Mouse (Mus musculus): ENCODE measurements at regions not wholly inside any gene's neighbourhood (a gene's known extent, or its start where the extent isn't known, plus 50 kb on each side); places are given as distances from the start of the nearest gene placed in this dataset.

DNA sequence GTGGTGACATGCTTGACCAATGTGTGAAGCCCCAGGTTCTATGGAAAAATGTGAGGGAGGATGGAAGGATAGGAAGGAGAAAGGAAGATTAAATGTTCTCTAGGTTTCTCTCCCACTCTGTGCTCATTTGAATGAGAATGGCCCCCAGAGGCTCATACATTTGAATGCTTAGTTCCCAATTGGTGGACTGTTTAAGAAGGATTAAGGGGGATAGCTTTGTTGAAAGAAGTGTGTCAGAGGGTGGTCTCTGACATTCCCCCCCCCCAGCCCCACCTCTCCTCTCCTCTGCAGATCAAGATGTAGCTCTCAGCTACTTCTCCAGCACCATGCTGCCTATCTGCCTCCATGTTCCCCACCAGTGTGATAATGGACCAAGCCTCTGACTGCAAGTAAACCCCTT is 467.7 kb upstream of the Castor2 start:
- ATAC-seq = no peak
- ChIA-PET CTCF (no interaction called here), POLR2A (no interaction called here)
- in situ Hi-C loops (cut with MboI; ENCODE audit: low pct_unique_long_range_greater_than_20kb) = no loop called here
- DNase-seq (ENCODE audit: low read depth, low spot score) = no peak
- no peak for TF ChIP-seq CTCF (IDR thresholded peaks at IDR 0.05)
- H3K27me3 ChIP-seq = no peaks in the 10 kb centered on the region

DNA sequence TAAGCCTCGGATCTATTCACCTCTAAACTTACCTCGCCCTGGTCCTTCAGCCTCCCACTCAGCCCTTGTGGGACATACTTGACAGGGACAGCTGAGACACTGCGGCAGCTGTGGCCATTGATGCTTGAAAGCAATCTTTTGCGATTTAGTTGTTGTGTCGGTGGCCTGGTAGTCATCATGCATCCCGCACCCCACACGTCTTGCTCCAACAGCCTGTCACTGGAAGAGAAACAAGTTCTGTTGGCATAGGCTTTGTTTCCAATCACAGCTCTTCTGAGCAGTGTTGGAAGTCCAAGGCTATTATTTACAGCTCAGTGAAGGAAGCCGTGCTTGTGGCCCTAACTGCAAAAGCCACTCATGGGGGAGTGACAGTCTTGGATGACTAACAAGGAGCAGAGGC is 480.2 kb upstream of the Castor2 start:
- ChIA-PET POLR2A (no interaction called here), CTCF (no interaction called here)
- in situ Hi-C loops (cut with MboI; ENCODE audit: low pct_unique_long_range_greater_than_20kb) = no loop called here
- H3K27me3 ChIP-seq = no peaks in the 10 kb centered on the region
- DNase-seq (ENCODE audit: low read depth, low spot score) (no peak), ATAC-seq (no peak)
- TF ChIP-seq CTCF (IDR thresholded peaks at IDR 0.05) = no peak

DNA sequence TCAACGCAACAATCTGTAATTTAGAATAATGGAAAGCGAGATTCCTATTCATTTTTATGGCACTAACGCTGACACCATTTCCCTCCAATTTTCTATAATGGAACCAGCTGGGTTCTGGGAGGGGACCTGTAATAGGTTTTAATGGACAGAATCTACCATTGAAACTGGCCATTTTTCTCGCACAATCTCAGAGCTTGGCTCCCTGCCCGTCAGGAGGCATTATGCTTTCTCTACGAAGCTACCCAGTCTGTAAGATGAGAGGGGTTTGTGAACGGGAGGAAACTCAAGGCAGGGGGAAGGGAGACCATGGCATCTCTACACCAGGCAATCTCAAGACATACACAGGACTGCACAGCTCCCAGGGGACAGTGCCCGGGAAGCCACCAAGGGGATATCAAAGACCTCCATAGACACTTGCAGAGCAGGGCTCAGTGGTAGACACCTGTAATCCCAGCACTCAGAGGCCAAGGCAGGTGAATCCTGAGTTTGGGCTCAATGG is 498.2 kb upstream of the Castor2 start:
- no peaks in the 10 kb centered on the region for H3K27me3 ChIP-seq
- no peak for ATAC-seq
- ChIA-PET CTCF (interaction anchor here (0.6 to 1.2 kb wide), 3 partner anchors 9 to 563 kb away, joined by 3 to 4 read pairs (median 3); no protein-coding TSS in a partner anchor), POLR2A (no interaction called here)
- TF ChIP-seq CTCF (IDR thresholded peaks at IDR 0.05) = no peak
- in situ Hi-C loops (cut with MboI; ENCODE audit: low pct_unique_long_range_greater_than_20kb) = no loop called here
- DNase-seq (ENCODE audit: low read depth, low spot score) = no peak

DNA sequence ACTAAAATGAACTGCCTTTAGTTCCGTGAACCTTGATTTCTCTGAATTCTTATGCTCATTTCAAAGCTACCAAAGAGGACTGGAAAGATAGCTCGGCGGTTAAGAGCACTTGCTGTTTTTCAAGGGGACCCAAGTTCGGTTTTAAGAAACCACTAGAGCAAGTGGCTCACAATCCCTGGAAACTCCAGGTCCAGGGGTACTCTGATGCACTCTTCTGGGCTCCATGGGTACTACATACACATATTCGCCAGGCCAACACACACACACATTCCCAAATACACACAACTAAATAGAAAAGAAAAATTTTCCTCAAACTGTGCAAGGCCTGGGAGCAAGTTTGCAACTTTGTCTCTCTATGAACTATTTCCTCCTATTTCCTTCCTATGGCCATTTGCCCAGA is 498.9 kb upstream of the Castor2 start:
- no peaks in the 10 kb centered on the region for H3K27me3 ChIP-seq
- DNase-seq (ENCODE audit: low read depth, low spot score) (no peak), ATAC-seq (no peak)
- ChIA-PET POLR2A (no interaction called here), CTCF (interaction anchor here (0.6 kb wide), 1 partner anchor 563 kb away, joined by 3 read pairs; no protein-coding TSS in a partner anchor)
- TF ChIP-seq CTCF (IDR thresholded peaks at IDR 0.05) = peak; percentile 11
- in situ Hi-C loops (cut with MboI; ENCODE audit: low pct_unique_long_range_greater_than_20kb) = no loop called here

DNA sequence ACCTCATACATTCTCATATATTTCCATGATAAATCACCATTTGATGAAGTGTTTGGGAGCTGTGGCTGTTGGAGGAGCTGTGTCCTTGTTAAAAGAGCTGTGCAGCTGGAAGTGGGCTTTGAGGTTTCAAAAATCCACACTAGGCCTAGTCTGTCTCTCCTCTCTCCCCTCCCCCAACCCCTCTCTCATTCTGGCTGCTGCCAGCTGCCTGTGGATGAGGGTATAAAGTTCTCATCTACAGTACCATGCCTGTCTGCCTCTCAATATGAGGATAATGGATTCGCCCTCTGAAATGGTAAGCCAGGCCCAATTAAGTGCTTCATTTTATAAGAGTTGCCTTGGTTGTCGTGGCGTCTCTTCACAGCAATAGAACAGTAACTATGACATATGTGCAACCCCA is 501.4 kb upstream of the Castor2 start:
- no peak for TF ChIP-seq CTCF (IDR thresholded peaks at IDR 0.05)
- ATAC-seq (no peak), DNase-seq (ENCODE audit: low read depth, low spot score) (no peak)
- CTCF ChIA-PET = no interaction called here
- POLR2A ChIA-PET = no interaction called here
- no peaks in the 10 kb centered on the region for H3K27me3 ChIP-seq
- in situ Hi-C loops (cut with MboI; ENCODE audit: low pct_unique_long_range_greater_than_20kb) = no loop called here

DNA sequence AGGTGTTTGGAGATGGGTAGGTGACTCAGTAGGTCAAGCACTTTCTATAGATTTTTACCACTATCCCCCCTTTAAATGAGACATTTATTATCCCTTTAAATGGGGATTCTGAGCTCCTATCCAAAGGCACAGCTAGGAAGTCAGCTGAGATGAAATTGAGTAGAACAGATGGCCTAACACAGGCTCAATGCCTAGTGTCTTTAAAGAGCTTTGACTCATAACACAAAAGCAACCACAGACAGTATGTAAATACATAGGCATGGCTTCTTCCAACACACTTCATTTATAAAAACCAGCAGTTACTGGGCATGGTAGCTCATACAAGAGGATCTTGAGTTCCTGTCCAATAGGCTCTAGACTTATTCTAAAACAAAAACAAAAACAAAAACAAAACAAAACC is 513.0 kb upstream of the Castor2 start:
- ChIA-PET POLR2A (no interaction called here), CTCF (no interaction called here)

DNA sequence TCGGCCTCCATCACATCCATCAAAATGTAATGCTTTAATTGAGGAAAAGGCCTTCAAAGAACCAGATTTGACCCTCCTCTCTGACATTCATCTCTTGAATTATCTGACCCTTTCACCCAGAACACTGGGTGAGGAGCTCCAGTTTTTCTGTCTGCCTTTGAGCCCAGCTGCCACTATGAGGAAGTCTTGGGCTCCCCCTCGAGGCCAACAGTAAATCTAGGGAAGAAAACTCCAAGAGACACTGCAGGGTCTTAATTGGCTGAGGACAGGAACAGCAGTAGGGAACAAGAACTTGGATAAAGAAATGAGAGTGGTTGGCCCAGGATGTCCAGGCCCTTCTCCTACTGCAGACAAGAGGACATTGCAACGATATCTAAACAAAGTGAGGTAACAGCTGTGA is 514.3 kb upstream of the Castor2 start:
- CTCF ChIA-PET = interaction anchor here (0.9 kb wide), 1 partner anchor 15 kb away, joined by 3 read pairs; no protein-coding TSS in a partner anchor
- no peak for DNase-seq (ENCODE audit: low read depth, low spot score)
- H3K27me3 ChIP-seq = no peaks in the 10 kb centered on the region
- POLR2A ChIA-PET = no interaction called here
- ATAC-seq = no peak
- TF ChIP-seq CTCF (IDR thresholded peaks at IDR 0.05) = no peak
- in situ Hi-C loops (cut with MboI; ENCODE audit: low pct_unique_long_range_greater_than_20kb) = no loop called here

More for the DNA sequence above, 513.0 kb upstream of the Castor2 start:
- TF ChIP-seq CTCF (IDR thresholded peaks at IDR 0.05) = no peak
- no peaks in the 10 kb centered on the region for H3K27me3 ChIP-seq
- in situ Hi-C loops (cut with MboI; ENCODE audit: low pct_unique_long_range_greater_than_20kb) = no loop called here
- no peak for DNase-seq (ENCODE audit: low read depth, low spot score)
- no peak for ATAC-seq

DNA sequence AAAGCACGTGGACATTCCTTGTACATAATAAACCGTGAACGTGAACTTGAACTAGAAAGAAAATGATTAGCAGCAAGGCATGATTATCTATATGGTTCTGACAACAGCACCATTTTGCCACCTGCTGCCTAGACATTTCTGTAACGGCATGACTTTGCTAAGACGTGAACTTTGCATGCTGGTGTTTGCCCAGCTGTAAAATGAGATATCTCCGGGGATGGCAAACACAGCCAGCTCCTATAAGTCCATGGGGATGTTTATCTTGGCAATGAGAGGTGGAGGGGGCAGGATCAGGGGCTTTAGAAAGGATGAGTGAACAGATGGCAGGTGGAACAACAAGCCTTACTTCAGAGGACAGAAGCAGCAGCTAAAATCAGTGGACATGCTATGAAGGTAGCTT is 522.9 kb upstream of the Castor2 start:
- ATAC-seq = no peak
- no peak for TF ChIP-seq CTCF (IDR thresholded peaks at IDR 0.05)
- H3K27me3 ChIP-seq = no peaks in the 10 kb centered on the region
- in situ Hi-C loops (cut with MboI; ENCODE audit: low pct_unique_long_range_greater_than_20kb) = no loop called here
- CTCF ChIA-PET = interaction anchor here (1.5 to 1.7 kb wide), 2 partner anchors 10 to 12 kb away, joined by 4 to 5 read pairs; no protein-coding TSS in a partner anchor
- DNase-seq (ENCODE audit: low read depth, low spot score) = no peak
- POLR2A ChIA-PET = no interaction called here

DNA sequence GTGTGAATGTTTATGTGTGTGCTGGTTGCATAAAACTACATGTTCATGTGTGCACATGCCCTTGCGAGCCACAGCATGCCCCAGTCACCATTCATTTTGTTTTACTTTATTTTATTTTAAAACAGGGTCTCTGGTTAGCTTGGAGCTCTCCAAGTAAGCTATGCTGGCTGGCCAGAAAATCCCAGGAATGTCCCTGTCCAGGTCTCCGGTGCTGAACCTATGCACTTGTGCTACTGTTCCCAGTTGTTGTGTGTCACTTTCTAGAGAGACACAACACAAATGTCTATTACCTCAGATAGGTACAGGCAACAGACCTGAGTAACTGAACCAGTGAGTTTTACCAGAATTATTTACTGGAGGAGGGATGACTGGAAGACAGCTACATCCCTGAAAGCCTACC is 530.4 kb upstream of the Castor2 start:
- DNase-seq (ENCODE audit: low read depth, low spot score) (no peak), ATAC-seq (no peak)
- ChIA-PET CTCF (no interaction called here), POLR2A (no interaction called here)
- no peak for TF ChIP-seq CTCF (IDR thresholded peaks at IDR 0.05)
- in situ Hi-C loops (cut with MboI; ENCODE audit: low pct_unique_long_range_greater_than_20kb) = no loop called here
- no peaks in the 10 kb centered on the region for H3K27me3 ChIP-seq

DNA sequence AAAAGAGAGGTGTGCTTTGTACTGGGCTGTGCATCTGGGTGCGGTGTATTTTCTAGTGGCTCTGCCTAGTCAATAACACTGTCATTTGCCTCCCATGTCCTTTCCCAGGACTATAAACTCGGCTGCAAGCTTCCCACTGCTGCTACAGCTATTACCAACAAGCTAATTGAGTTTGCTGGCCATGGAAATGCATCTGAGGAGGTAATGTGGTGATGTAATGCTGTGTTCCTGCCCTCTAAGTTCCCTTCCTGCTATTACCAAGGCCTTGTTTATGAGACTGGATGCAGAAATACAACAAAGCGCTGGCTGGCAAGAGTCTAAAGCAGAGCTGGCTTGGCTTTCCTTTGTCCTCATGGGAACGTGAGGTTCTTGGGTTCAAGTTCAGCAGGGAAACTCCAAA is 533.0 kb upstream of the Castor2 start:
- no peak for DNase-seq (ENCODE audit: low read depth, low spot score)
- in situ Hi-C loops (cut with MboI; ENCODE audit: low pct_unique_long_range_greater_than_20kb) = no loop called here
- no peaks in the 10 kb centered on the region for H3K27me3 ChIP-seq
- no peak for TF ChIP-seq CTCF (IDR thresholded peaks at IDR 0.05)
- ATAC-seq = no peak
- ChIA-PET CTCF (interaction anchor here (0.7 to 1.1 kb wide), 3 partner anchors 10 to 335 kb away, joined by 3 to 4 read pairs (median 3); no protein-coding TSS in a partner anchor), POLR2A (no interaction called here)

DNA sequence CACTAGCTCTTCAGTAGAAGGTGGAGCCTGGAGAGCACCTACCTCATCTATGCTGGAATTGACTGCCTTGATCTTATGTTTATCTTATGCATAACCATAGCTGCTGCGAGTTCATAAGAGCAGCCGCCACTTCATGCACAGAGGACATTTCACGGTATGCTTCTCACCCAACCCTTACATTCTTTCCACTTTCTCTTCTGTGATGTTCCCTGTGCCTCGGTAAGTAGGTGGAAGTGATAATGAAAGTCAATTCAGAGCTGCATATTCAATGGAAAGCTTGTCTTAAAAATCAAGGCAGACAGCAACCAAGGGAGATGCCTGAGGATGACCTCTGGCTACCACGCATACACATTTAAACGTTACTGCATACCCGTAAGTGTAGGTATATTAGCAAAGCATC is 548.9 kb upstream of the Castor2 start:
- no peak for ATAC-seq
- no peaks in the 10 kb centered on the region for H3K27me3 ChIP-seq
- ChIA-PET POLR2A (no interaction called here), CTCF (interaction anchor here (1.2 kb wide), 1 partner anchor 12 kb away, joined by 3 read pairs; no protein-coding TSS in a partner anchor)
- in situ Hi-C loops (cut with MboI; ENCODE audit: low pct_unique_long_range_greater_than_20kb) = no loop called here
- no peak for DNase-seq (ENCODE audit: low read depth, low spot score)
- no peak for TF ChIP-seq CTCF (IDR thresholded peaks at IDR 0.05)

DNA sequence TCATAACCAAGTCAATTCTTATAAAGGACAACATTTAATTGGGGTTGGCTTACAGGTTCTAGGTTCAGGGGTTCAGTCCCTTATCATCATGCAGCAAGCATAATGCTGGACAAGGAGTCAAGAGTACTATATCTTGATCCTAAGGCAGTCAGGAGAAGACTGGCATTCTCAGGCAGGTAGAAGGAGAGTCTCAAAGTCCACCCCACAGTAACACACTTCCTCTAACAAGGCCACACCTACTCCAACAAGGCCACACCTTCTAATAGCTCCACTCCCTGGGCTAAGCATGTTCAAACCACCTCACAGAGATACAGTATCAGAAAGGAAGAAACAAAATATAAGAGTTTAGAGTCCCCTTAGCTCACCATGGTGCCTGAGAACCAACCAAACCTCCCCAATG is 557.3 kb upstream of the Castor2 start:
- in situ Hi-C loops (cut with MboI; ENCODE audit: low pct_unique_long_range_greater_than_20kb) = no loop called here
- TF ChIP-seq CTCF (IDR thresholded peaks at IDR 0.05) = no peak
- no peaks in the 10 kb centered on the region for H3K27me3 ChIP-seq
- POLR2A ChIA-PET = no interaction called here
- CTCF ChIA-PET = no interaction called here
- DNase-seq (ENCODE audit: low read depth, low spot score) (no peak), ATAC-seq (no peak)
